Mouse (Mus musculus): ENCODE data around the gene Usp3.

DNA sequence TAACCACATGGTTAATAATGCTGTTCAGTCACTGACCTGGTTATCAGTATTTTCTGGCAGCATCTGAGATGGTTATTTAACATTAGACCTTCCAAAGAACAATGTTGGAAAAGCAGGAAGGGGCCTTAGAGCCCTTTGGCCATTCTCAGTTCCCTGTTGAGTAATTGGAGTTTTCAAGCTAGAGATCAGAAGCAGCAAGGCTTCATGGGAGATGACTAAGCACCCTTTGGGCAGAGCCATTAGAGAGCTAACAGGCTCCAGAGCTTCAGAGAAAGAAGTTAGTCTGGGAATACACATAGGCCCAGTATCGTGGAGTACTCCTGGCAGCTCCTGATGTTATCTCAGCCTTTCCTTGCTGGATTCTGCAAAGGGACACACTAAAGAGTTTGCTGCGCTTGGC, 8.1 kb upstream of the Usp3 start:
- no peak for TF ChIP-seq CTCF (IDR thresholded peaks at IDR 0.05)
- TF ChIP-seq POLR2A (IDR thresholded peaks at IDR 0.05; ENCODE audit: insufficient read depth, low read depth, low read length), result no peak
- no peak for TF ChIP-seq EP300 (IDR thresholded peaks at IDR 0.05; ENCODE audit: insufficient read depth, low read depth, low read length)
